Mouse (Mus musculus): ENCODE results near the gene Gm16381. TPM values are rescaled to one million over a fixed set of nuclear protein-coding genes. Genes with fewer than 3 reads are reported as not detected.
"Not testable (repeated sequence)": the region's sequence is repeated elsewhere in the genome, so short reads cannot be mapped to it uniquely, and the experiment has no call there.

Gene Gm16381
- polyA plus RNA-seq (2015; fragmentation: Nextera tagmentation; extraction: Ambion mirVana), result not detected in 2 replicates

DNA sequence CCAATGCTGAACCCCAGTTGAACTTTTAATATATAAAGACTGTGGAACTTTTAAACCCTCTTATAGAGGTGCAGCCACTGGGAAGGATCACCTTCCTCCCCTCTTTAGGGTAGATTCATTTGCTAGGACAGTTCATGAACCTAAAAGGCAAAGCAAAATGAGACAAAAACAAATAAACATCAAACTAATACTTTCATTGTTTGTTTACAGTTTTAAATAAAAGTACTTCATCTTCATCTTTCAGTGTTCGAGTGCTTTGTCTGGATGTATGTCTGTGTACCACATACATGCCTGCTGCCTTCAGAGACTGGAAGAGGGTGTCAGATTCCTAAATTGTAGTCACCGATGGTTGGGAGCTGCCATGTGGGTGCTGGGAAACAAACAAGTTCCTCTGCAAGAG is at the start of gene Gm16381:
TSS of gene Gm16381 (minus strand) at position 101 of the 400 bp plus-strand sequence.
- not testable (repeated sequence) for ATAC-seq (ENCODE audit: insufficient read depth); H3K4me2 ChIP-seq; H3K9me3 ChIP-seq (replicated peaks); H3K27ac ChIP-seq (replicated peaks); H3K27me3 ChIP-seq; H3K36me3 ChIP-seq (replicated peaks); H3K4me1 ChIP-seq (replicated peaks); H3K9ac ChIP-seq; H3K4me3 ChIP-seq (replicated peaks)
- WGBS (ENCODE audit: insufficient replicate concordance), result 62% methylated on average over 2 of the region's 2 CpGs

DNA sequence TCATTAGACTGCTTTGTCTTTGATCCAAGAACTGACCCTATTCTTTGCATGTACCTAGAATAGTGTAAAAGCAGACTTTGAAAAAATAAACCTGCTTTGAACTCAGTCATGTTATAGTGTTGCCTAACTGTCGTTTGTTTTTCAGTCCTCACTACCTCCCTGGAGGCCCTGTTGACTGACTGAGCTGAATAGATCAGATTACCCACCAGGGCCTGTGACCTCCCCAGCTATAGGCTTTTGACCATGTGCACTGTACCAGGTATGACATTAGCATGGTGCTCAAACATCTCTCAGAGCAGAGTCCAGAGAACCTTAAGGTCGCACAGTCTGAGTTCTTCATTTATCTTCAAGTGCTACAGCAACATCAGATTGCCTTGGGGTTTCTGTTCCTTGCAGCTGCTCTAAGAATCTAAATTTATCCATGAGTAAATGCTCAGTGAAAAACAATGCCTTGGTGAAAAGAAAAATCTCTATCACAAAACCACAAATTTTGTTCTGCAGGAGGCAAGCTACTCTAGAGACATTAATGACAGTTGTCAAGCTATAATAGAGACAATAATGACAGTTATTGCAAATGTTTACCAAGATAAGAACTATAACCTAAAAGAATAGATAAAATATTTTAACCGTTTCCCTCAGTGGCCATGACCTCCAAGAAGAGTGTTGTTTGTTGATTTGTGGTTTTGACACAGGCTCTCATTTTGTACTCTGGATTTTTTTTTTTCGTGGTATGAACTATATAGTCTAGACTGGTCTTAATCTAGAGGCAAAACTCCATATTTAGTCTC is 8.7 kb upstream of the Gm16381 start:
- H3K27me3 ChIP-seq; H3K27ac ChIP-seq (replicated peaks); H3K4me2 ChIP-seq; H3K9ac ChIP-seq; H3K9me3 ChIP-seq (replicated peaks); H3K36me3 ChIP-seq (replicated peaks); H3K4me1 ChIP-seq (replicated peaks); H3K4me3 ChIP-seq (replicated peaks): not testable (repeated sequence)
- WGBS (ENCODE audit: insufficient replicate concordance), result 9% methylated on average over 2 of the region's 4 CpGs
- ATAC-seq (ENCODE audit: insufficient read depth), result peak; percentile 63

DNA sequence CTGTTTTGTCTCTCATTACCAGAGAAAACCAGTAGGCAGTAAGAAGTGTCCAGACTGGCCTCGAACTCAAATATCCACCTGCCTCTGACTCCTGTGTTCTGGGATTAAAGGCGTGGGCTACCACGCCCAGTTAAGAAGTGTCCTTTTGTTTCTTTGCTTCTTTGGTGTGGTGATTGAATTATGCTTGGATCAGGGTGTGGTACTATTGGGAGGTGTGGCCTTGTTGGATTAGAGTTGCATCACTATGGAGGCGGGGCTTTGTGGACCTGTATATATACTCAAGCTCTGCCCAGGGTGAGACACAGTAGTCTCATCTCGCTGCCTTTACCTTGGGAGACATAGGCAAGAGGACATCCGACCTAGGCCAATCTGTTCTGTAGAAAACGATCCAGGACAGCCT is 25.9 kb downstream of the Gm16381 start, which contains the start of gene Gm4027:
TSS of gene Gm4027 (plus strand) at position 301 of the 400 bp plus-strand sequence.
- WGBS (ENCODE audit: insufficient replicate concordance), result 63% methylated on average over 7 of the region's 7 CpGs

DNA sequence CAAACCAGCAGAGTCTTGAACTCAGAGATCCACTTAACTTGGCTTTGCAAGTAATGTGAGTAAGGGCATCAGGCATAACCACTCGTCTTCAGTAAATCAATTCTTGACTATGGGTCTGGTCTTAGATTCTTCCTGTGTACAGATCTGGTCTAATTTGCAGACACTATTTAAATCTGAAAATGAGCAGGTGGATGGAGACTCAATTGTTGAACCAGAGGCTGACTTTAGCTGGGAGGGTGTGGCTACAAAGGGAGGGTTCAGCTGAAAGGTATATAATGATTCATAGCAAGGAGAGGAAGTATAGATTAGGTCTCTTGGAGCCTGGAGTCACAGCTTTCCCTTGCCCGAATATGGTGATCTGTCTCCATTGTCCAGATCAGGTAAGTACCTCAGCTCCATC is 42.0 kb downstream of the Gm16381 start, which contains the start of gene Oog1:
TSS of gene Oog1 (plus strand) at position 301 of the 400 bp plus-strand sequence.
- ATAC-seq (ENCODE audit: insufficient read depth); H3K4me2 ChIP-seq; H3K27ac ChIP-seq (replicated peaks); H3K36me3 ChIP-seq (replicated peaks); H3K4me3 ChIP-seq (replicated peaks); H3K9me3 ChIP-seq (replicated peaks); H3K9ac ChIP-seq; H3K4me1 ChIP-seq (replicated peaks); H3K27me3 ChIP-seq: not testable (repeated sequence)
- 45% methylated on average over 1 of the region's 2 CpGs for WGBS (ENCODE audit: insufficient replicate concordance)

More for the DNA sequence above, 25.9 kb downstream of the Gm16381 start, which contains the start of gene Gm4027:
- H3K9ac ChIP-seq; ATAC-seq (ENCODE audit: insufficient read depth); H3K36me3 ChIP-seq (replicated peaks); H3K9me3 ChIP-seq (replicated peaks); H3K4me1 ChIP-seq (replicated peaks); H3K27ac ChIP-seq (replicated peaks); H3K4me2 ChIP-seq; H3K27me3 ChIP-seq; H3K4me3 ChIP-seq (replicated peaks): not testable (repeated sequence)

GRCm38 (mm10) chr12:87601388-87601787 is 43.0 kb downstream of the Gm16381 start:
- H3K4me1 ChIP-seq (replicated peaks); H3K27ac ChIP-seq (replicated peaks); H3K36me3 ChIP-seq (replicated peaks); H3K4me2 ChIP-seq; H3K9ac ChIP-seq; H3K27me3 ChIP-seq; ATAC-seq (ENCODE audit: insufficient read depth); H3K9me3 ChIP-seq (replicated peaks); H3K4me3 ChIP-seq (replicated peaks): not testable (repeated sequence)
- 7% methylated on average over 2 of the region's 2 CpGs for WGBS (ENCODE audit: insufficient replicate concordance)

Other genes starting within 250 kb of the Gm16381 start
- gene Slirp, start 200.7 kb downstream of the Gm16381 start, polyA plus RNA-seq (2015; fragmentation: Nextera tagmentation; extraction: Ambion mirVana), result 130 and 158 TPM in 2 replicates
- 16.7 and 19.9 TPM in 2 replicates for gene Alkbh1, start 200.6 kb downstream of the Gm16381 start, polyA plus RNA-seq (2015; fragmentation: Nextera tagmentation; extraction: Ambion mirVana)
- 46.4 and 48.1 TPM in 2 replicates for gene Snw1, start 172.3 kb downstream of the Gm16381 start, polyA plus RNA-seq (2015; fragmentation: Nextera tagmentation; extraction: Ambion mirVana)
- not detected in 2 replicates for gene Gm5788, start 149.9 kb downstream of the Gm16381 start, polyA plus RNA-seq (2015; fragmentation: Nextera tagmentation; extraction: Ambion mirVana)
- gene Gm8300, start 130.3 kb downstream of the Gm16381 start, polyA plus RNA-seq (2015; fragmentation: Nextera tagmentation; extraction: Ambion mirVana), result not detected in 2 replicates
- not detected in 2 replicates for gene Oog1, start 41.9 kb downstream of the Gm16381 start, polyA plus RNA-seq (2015; fragmentation: Nextera tagmentation; extraction: Ambion mirVana)
- gene Gm4027, start 25.8 kb downstream of the Gm16381 start, polyA plus RNA-seq (2015; fragmentation: Nextera tagmentation; extraction: Ambion mirVana), result 0.05 TPM in 1 of 2 replicates, not detected in the other
- gene Gm21319, start 131.1 kb upstream of the Gm16381 start, polyA plus RNA-seq (2015; fragmentation: Nextera tagmentation; extraction: Ambion mirVana), result not detected in 2 replicates
- not detected in 2 replicates for gene Gm21936, start 150.9 kb upstream of the Gm16381 start, polyA plus RNA-seq (2015; fragmentation: Nextera tagmentation; extraction: Ambion mirVana)
- not detected in 2 replicates for gene BB287469, start 172.0 kb upstream of the Gm16381 start, polyA plus RNA-seq (2015; fragmentation: Nextera tagmentation; extraction: Ambion mirVana)
- gene Gm2001, start 197.7 kb upstream of the Gm16381 start, polyA plus RNA-seq (2015; fragmentation: Nextera tagmentation; extraction: Ambion mirVana), result not detected in 2 replicates
- gene Gm2016, start 229.5 kb upstream of the Gm16381 start, polyA plus RNA-seq (2015; fragmentation: Nextera tagmentation; extraction: Ambion mirVana), result not detected in 2 replicates